Mouse (Mus musculus) C2C12 (cell line): ENCODE results near the gene Syt1. TPM values are rescaled to one million over a fixed set of nuclear protein-coding genes. Genes with fewer than 3 reads are reported as not detected.

Experiments used
- H3K27me3 ChIP-seq: one replicate; pipeline ENCODE4 v1.6.1; 2011; ENCODE audit not compliant: control insufficient read depth, insufficient read depth, insufficient read length
- H3K36me3 ChIP-seq: one replicate; pipeline ENCODE4 v1.6.1; 2011; ENCODE audit not compliant: control insufficient read depth, insufficient read depth
- H3K4me3 ChIP-seq: one replicate; pipeline ENCODE4 v1.5.1; 2011; ENCODE audit warnings: mild to moderate bottlenecking, control low read depth; ENCODE audit not compliant: poor library complexity, insufficient read depth, severe bottlenecking
- H3K79me2 ChIP-seq: one replicate; pipeline ENCODE4 v1.6.1; 2011; ENCODE audit not compliant: control insufficient read depth, insufficient read depth
- H3K79me3 ChIP-seq: one replicate; pipeline ENCODE4 v1.6.1; 2011; ENCODE audit warnings: low read depth, control low read depth
- H3ac ChIP-seq: one replicate; pipeline ENCODE3; 2011; ENCODE audit warnings: low read depth; ENCODE audit not compliant: control insufficient read depth, insufficient read length
- CEBPB ChIP-seq: IDR thresholded peaks from one replicate; pipeline ENCODE4 v1.6.1; 2011; ENCODE audit warnings: low read depth, mild to moderate bottlenecking, control low read depth, moderate library complexity
- CTCF ChIP-seq: IDR thresholded peaks from one replicate; pipeline ENCODE4 v1.5.1; 2011; ENCODE audit not compliant: control insufficient read depth, insufficient read depth, insufficient read length
- FOSL1 ChIP-seq: IDR thresholded peaks from one replicate; pipeline ENCODE4 v1.8.0; 2011; ENCODE audit warnings: mild to moderate bottlenecking, low read length; ENCODE audit not compliant: poor library complexity, insufficient read depth, severe bottlenecking
- MAX ChIP-seq: IDR thresholded peaks from one replicate; pipeline ENCODE4 v1.6.1; 2011; ENCODE audit warnings: mild to moderate bottlenecking, control low read depth
- MYOD1 ChIP-seq: IDR thresholded peaks from one replicate; pipeline ENCODE4 v1.6.1; 2011; ENCODE audit warnings: low read depth; ENCODE audit not compliant: control insufficient read depth, insufficient read length
- MYOG ChIP-seq: IDR thresholded peaks from one replicate; pipeline ENCODE4 v1.6.1; 2011; ENCODE audit not compliant: control insufficient read depth, insufficient read length; ENCODE audit errors: extremely low read depth
- USF1 ChIP-seq: IDR thresholded peaks from one replicate; pipeline ENCODE4 v1.6.1; 2011; ENCODE audit warnings: low read depth, mild to moderate bottlenecking, control low read depth, moderate library complexity
- polyA plus RNA-seq: library from polyadenylated mRNA; unstranded; fragments of >200 nt; fragmentation: generic; extraction: Trizol; gene quantifications from one replicate; pipeline ENCODE4 v1.2.1, GENCODE M21; 2012; ENCODE audit warnings: missing spikeins

The Syt1 gene
- polyA plus RNA-seq, 1 experiment = 0.09 TPM

DNA sequence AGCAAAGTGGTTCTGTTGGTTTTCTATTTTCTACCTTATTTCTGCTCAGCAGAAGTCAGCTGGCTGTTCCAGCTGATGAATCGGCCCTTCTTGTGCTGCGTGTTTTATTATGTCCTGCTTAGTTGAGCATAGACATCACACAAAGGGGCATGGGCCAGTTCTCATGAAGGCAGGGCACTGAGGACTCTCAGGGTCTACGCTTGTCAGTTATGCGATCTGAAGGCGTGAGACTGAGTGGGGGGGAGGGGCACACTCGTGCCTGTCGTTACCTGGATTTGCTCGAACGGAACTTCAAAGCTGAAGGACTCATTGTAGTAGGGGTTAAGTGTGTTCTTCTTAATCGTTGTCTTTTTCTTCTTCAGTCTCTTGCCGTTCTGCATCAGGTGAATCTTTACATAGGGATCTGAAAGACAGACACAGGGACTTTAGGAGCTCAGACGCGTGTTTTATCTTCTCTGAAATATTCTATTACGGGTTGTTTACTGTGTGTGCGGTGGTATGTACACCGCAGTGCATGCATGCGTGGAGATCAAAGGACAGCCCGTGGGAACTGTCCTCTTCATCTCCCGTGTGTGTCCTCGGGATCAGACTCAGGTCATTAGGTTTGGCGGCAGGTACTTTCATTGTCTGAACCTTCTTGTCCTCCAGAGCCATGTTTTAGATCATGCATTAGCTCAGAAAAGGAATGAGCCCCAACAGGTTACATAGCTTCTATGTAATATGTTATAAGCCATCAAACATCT is 506.5 kb downstream of the Syt1 start:
- no peaks in the 10 kb centered on the region for H3K27me3 ChIP-seq
- no peak overlapping the region for H3ac ChIP-seq
- no peak for TF ChIP-seq MAX
- TF ChIP-seq MYOD1 = no peak
- TF ChIP-seq FOSL1 = no peak
- no peak for TF ChIP-seq CTCF
- TF ChIP-seq MYOG = no peak
- no peak for TF ChIP-seq CEBPB
- TF ChIP-seq USF1 = no peak
- no peaks in the 10 kb centered on the region for H3K79me2 ChIP-seq
- no peaks in the 10 kb centered on the region for H3K36me3 ChIP-seq
- H3K79me3 ChIP-seq = no peaks in the 10 kb centered on the region
- no peak overlapping the region for H3K4me3 ChIP-seq

DNA sequence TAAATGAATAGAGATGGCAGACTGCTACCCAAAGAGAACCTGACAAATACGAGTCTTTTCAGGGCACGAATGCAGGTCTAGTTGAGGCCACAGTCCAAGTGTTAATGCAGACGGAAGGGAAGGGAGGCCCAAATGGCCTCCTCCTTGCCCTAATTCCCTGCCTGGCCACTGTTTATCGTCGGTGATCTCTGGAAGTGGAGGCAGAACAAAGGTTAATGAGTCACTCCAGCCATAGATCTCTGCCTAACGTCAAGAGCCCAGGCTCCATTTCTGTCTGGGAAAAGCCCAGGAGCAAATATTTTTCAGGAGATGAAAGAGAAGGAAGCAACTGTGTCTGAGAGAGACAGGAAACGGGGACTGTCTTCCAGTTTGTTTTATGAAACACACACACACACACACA is 520.6 kb downstream of the Syt1 start:
- TF ChIP-seq MYOD1 (no peak), USF1 (no peak), MYOG (no peak), FOSL1 (no peak), CEBPB (no peak), CTCF (no peak), MAX (no peak)
- H3K79me3 ChIP-seq = no peaks in the 10 kb centered on the region
- H3K79me2 ChIP-seq = no peaks in the 10 kb centered on the region
- no peak overlapping the region for H3ac ChIP-seq
- no peaks in the 10 kb centered on the region for H3K27me3 ChIP-seq
- H3K4me3 ChIP-seq = no peak overlapping the region
- no peaks in the 10 kb centered on the region for H3K36me3 ChIP-seq

DNA sequence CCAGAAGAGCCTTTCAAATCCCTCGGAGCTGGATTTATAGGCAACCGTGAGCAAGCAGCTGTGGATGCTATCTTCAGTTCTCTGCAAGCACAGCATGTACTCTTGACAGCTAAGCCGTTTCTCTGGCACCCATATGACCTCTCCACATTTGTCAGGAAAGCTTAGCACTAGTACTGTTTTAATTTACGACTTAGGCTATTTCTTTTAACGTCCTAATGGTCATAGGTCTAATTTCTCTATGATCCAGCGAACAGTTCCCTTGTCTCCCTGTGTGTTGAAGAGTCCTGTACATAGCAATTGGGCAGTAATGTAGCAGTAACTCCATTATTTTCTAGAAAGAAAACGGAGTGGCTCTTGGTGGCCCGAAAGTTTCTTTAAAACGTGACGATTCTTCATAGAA is 526.8 kb downstream of the Syt1 start:
- Histone ChIP-seq H3K79me2 (no peaks in the 10 kb centered on the region), H3K79me3 (no peaks in the 10 kb centered on the region), H3K4me3 (no peak overlapping the region), H3ac (no peak overlapping the region), H3K36me3 (no peaks in the 10 kb centered on the region), H3K27me3 (no peaks in the 10 kb centered on the region)
- TF ChIP-seq FOSL1 (no peak), CTCF (no peak), MYOG (no peak), MAX (no peak), CEBPB (no peak), USF1 (no peak), MYOD1 (no peak)

DNA sequence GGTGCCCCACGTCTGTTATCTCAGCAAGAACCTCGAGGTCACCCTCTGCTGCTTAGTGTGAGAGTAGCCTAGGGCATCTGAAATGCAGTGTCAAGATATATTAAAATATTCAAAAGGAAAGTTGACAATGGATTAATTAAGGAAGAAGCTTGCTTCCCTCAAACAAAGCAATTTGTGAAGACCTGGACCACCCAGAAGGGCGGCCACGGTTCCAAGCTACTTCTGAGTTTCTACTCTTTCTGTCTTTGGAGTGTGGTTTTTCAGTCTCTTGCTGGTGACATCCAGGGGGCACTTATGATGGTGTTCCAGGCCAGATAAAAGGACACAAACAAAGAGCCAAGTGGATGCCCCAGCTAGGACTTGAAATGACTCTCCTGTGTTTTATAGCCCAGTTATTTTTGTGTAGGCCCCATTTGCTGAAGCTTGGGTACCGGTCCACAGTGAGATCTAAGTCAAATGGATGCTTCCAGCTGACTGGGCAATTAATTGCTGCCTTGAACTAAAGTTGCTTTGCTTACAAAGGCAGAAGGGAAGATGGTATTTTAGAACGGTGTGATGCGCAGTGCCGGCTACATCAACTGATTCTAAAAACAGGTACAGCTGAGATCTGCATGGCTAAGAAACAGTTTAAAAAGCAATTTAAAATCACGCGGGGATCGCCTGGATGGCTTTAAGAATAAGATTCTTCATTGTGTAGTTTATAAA is 530.5 kb downstream of the Syt1 start:
- no peak overlapping the region for H3K4me3 ChIP-seq
- H3K79me3 ChIP-seq = no peaks in the 10 kb centered on the region
- H3ac ChIP-seq = no peak overlapping the region
- H3K27me3 ChIP-seq = no peaks in the 10 kb centered on the region
- no peaks in the 10 kb centered on the region for H3K79me2 ChIP-seq
- TF ChIP-seq USF1 (no peak), MYOG (no peak), MYOD1 (no peak), MAX (no peak), FOSL1 (no peak)
- no peaks in the 10 kb centered on the region for H3K36me3 ChIP-seq

DNA sequence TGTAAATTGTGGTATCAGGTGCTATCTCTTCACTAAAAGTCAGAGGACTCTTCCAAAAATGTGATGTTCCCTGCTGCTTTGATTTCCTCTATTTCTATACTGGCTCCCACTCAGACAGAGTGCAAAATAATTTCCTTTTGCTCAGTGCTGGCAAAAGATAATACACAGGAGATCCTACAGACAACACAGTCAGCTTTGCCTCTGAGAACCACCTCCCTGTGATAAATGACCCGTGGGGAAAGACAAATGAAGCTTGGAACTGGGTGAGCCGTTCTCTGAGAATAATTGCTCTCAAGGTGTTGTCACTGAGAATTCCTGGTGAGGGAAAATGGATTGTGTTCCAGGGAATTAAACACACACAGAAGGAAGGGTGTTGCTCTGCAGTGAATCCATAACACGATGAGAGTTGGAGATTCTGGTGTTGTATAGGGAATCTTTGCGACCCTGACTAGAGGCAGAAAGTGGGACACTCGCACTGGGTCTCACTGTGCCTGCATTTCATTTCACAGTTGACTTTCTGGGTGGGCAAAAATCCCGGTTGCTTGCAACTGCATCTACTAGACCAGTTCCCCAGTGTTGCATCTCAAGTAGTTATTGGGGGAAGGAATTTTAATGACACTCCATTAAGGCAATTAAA is 540.3 kb downstream of the Syt1 start:
- H3ac ChIP-seq = no peak overlapping the region
- H3K79me2 ChIP-seq = no peaks in the 10 kb centered on the region
- no peaks in the 10 kb centered on the region for H3K36me3 ChIP-seq
- TF ChIP-seq FOSL1 (no peak), MYOD1 (no peak), CTCF (no peak), USF1 (no peak), CEBPB (no peak), MYOG (no peak), MAX (no peak)
- H3K79me3 ChIP-seq = no peaks in the 10 kb centered on the region
- no peak overlapping the region for H3K4me3 ChIP-seq
- H3K27me3 ChIP-seq = no peaks in the 10 kb centered on the region
